Mouse (Mus musculus): ENCODE data around the gene Ak5. TPM values are rescaled to one million over a fixed set of nuclear protein-coding genes. Genes with fewer than 3 reads are reported as not detected.
"Not testable (repeated sequence)": the region's sequence is repeated elsewhere in the genome, so short reads cannot be mapped to it uniquely, and the experiment has no call there.

Gene Ak5
- total RNA-seq, 1 experiment from 2014 or later: 5.8 TPM

DNA sequence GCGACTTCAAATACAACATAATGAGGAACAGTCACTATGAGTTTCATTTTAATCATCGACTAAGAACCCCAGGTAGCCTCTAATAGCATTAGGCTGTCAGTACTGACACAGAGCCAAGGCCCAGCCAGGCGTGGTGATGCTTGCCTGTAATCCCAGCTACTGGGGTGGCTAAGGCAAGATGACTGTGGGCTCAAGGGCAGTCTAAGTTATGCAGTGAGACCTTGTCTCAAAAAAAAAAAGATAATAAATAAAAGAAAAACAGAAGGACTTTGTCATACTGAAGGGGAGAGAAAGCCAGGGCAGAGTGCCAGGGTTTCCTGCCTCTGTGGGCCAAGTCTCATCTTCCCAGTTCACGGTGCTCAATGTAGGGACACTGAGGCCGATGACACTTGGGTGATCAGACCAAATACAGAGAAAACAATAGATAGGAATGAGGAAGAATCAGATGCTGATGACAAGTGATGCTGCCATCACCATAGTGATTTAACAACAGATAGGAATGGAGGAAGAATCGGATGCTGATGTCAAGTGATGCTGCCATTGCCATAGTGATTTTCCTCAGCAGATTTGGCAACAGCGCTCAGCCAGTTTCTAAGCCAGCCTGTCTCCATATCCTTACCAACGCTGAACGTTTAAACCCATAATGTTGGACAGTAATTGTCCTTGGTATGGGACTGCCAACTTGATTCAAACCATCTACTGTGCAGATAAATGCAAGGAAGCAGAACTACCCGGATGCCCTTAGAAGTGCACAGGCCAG is 42.9 kb downstream of the Ak5 start:
- DNase-seq: peak; percentile 29

- DNase-seq: no peak
Observed at GRCm38 (mm10) chr3:152620534-152620933, 47.6 kb downstream of the Ak5 start.

DNA sequence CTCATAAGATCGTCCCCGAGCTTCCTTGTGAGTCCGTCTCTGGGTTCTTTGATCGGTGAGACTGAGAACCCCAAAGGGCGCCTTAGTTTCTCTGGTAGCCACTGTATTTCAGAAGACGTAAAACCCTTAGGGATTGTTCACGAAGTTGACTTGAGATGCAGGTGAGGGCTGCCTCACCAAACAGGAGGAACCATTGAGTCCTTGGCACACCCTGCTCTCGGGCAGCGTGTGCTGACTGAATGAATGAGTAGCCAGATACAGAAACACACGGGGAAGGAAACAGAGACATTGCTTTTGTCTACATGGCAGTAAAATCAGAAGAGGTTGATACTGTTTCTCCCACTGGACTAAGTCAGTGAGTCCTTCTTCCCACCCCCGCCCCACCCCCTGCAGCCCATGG is 48.1 kb downstream of the Ak5 start:
- no peak for DNase-seq

DNA sequence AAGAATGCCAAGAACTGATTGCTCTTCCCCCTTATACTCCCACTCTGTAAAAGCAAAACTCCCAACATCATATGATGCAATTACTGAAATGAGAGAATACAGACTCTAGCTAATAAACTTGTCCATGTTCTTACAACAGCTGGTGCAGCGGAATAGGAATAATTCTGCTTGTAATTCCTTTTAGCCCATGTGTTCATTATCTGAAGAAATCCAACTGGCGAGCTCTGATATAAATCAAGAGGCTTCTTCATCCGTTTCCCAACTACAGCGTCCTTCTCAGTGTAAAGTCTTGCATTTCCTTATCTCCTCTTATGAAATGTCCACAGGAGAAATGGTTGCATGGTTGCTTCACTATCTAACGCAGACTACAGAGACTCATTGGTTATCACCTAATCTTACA is 59.1 kb downstream of the Ak5 start:
- DNase-seq: no peak

GRCm38 (mm10) chr3:152605849-152606248 is 62.3 kb downstream of the Ak5 start:
- DNase-seq: no peak

- no peak for DNase-seq
Observed at GRCm38 (mm10) chr3:152599679-152600078, 68.5 kb downstream of the Ak5 start.

GRCm38 (mm10) chr3:152596406-152597050 is 71.6 kb downstream of the Ak5 start:
- no peak for DNase-seq

GRCm38 (mm10) chr3:152592767-152593425 is 75.3 kb downstream of the Ak5 start:
- DNase-seq: no peak

GRCm38 (mm10) chr3:152590491-152590890 is 77.7 kb downstream of the Ak5 start:
- no peak for DNase-seq

- DNase-seq: not testable (repeated sequence)
Observed at GRCm38 (mm10) chr3:152589101-152589500, 79.1 kb downstream of the Ak5 start.

DNA sequence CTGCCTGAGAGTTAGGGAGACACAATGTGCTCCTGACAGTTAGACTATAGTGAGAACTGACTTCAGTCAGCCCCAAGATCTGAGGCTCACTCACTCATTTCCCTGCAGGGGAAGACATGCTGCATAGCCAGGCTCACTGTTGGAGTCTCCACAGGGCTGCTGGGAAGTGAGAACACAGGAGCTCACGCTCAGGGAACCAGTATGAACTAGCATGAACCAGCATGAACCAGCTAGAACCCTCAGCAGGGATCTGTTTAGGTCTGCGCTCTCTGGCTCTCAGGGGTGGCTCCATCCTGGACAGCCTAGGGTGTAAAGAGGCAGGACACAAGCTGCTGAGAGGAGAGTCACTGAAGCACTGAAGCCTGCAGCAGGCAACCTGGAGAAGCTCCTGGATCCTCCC is 81.2 kb downstream of the Ak5 start:
- no peak for DNase-seq

GRCm38 (mm10) chr3:152586191-152586590 is 82.0 kb downstream of the Ak5 start:
- DNase-seq: no peak

- no peak for DNase-seq
Observed at GRCm38 (mm10) chr3:152585581-152585980, 82.6 kb downstream of the Ak5 start.

GRCm38 (mm10) chr3:152583033-152583432 is 85.1 kb downstream of the Ak5 start:
- DNase-seq: no peak

GRCm38 (mm10) chr3:152581853-152582252 is 86.3 kb downstream of the Ak5 start:
- not testable (repeated sequence) for DNase-seq

DNA sequence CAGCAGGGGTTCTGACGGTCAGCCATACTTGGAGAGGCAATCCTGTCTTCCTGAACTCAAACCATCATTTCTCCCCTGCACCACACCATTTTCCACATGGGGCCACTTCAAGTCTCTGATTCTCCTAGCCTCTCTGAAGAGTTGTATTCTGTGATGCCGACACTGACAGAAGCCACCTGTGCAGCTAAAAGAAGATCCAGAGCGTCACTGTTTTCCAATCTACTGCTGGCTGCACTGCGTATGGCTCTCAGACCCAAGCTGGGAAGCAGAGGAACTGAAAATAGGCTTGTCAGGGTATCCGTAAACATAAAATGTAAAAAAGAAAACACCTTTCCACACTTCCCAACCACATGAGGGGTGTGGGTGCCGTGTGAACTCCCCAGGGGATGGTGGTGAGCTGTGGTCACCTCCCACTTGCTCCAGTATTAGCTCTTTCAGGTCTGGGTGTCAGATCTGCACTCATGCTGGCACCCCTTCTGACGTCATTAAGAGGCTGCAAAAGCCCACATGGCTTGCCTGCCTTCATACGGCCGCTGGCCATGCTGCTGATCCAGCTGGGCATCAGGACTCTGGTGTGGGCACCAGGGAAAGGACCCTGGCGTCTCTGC is 88.1 kb downstream of the Ak5 start:
- no peak for DNase-seq

DNA sequence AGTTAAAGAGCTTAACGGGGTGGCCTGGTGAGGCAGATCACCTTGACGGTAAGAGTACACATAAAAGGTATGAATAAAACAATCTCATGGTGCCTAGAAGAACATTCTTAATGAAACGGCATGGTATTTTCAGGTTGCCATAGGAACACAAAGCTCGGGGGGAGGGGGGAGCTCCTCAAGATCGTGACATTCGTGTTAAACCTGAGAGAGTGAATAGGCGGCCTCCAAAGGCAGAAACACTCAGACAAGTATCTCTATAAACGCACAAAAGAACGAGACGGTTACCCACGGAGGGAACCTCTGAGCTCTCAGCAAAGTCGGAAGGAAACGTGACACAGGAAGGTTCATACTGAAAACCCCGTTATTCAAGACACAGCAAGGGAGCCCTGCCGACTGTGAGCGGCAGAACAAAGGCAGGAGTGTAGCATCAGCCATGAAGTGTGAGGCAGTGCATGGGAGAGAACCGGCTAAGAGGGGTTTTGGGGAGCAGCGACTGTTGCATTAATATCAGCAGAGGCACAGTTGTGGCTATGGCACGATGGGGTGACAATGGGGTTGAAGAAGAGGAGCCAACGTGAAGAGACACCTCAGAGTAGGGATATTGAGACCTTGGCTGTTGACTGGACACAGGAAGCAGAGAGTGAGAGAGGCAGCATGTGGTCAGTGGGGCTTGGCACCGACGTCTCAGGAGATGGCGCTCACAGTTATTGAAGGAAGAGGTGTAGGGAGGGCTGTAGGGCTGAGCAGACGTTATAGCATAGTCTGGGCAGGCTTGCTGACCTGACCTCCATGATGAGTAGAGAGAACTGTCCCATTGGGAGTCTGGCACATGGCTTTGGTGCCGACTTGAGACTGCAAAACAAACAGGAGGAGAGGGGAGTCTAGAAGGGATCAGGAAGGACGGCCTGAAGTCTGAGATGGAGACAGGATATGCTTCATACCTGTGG is 89.6 kb downstream of the Ak5 start:
- no peak for DNase-seq

DNA sequence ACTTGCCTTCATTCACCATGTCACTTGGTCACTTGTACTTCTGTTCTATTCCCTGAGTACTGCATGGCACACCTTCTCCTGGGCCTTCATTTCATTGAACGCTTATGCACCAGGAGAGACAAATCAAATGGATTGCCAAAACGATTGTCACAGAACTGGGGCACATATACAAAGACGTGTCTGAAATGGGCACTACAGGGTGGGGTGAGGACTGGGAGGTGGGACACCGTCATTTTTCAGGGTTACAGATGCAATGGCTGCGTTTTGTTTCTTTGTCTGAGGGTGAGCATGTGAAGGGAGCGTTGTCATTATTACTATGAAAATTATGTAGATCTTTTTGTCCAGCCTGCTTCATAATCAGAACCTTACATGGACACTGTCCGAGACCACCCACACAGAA is 90.4 kb downstream of the Ak5 start:
- DNase-seq: no peak

DNA sequence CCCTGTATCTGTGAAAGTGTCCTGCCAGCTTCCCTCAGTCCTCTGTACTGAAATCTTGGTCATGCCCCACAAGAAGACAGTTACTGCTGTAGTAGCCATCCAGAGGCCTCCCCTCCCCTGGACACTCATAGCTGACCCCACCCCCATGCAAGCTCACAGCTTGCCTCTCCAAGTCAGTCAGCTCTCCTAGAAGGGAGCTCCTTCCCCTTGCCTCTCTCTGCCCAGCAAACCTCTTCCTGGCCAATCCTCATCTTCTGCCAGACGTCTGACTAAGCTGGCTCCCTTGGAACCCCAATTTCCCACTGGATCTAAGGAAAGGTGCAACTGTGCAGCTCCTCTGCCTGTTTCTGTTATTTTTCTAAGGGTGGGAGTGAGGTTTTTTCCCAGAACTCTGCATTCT is 90.9 kb downstream of the Ak5 start:
- no peak for DNase-seq

GRCm38 (mm10) chr3:152569242-152569605 is 98.9 kb downstream of the Ak5 start:
- DNase-seq: no peak

- no peak for DNase-seq
Observed at GRCm38 (mm10) chr3:152568455-152569241, 99.5 kb downstream of the Ak5 start.

All from adrenal gland, postnatal 25 days (tissue).